Mouse (Mus musculus): ENCODE data around the gene Kin. TPM values are rescaled to one million over a fixed set of nuclear protein-coding genes. Genes with fewer than 3 reads are reported as not detected.

Gene Kin
- 29.1 and 34.0 TPM in 2 replicates for polyA plus RNA-seq (2014; fragmentation: Nextera tagmentation; extraction: Ambion mirVana)

DNA sequence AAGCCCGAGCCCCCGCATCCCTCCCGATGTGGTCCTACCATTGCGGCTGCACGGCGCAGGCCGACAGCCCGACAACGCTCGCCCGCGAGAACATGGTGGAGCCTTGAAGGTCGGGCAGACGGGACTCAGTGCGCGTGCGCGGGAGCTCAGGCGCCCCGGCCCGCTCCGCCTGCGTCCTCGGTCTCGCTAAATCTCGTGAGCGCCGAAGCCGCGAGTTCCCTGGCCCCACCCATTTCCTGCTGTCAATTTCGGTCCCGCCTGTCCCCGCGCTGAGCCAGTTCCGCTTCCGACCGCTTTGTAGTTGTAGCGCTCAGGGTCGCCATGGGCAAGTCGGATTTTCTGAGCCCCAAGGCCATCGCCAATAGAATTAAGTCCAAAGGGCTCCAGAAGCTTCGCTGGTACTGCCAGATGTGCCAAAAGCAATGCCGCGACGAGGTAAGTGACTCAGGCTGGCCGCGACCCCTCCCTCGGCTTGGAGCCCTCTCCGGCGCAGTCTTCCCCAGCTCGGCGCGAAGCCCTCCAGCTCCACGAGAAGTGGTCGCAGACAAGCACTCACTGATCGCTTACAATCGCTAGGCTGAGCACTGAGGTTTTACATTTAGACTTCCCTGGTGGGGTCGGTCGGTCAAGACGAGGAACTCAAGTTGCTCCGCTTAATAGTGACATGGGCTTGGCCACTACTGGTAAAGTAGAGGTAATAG is at the start of gene Kin, which contains the start of gene Atp5c1:
TSS of gene Kin (plus strand) at position 284 of the 701 bp plus-strand sequence.
TSS of gene Atp5c1 (minus strand) at position 201 of the 701 bp plus-strand sequence.
- peak within 1 kb of the TSS; percentile 89 for H3K27ac ChIP-seq (ENCODE audit: low read length)
- no peaks in the 10 kb centered on the region for H3K9me3 ChIP-seq (ENCODE audit: control insufficient read depth, low read depth, low read length)
- peak; percentile 96 for ATAC-seq (ENCODE audit: insufficient number of reproducible peaks, insufficient read depth, low FRiP score, low read depth)
- peak within 1 kb of the TSS; percentile 62 for H3K4me2 ChIP-seq (replicated peaks; ENCODE audit: low read depth, low read length)
- no peaks in the 10 kb centered on the region; the same call in none of the 2 replicates for H3K36me3 ChIP-seq (ENCODE audit: control insufficient read depth, insufficient read depth, low read length)
- H3K9ac ChIP-seq (replicated peaks; ENCODE audit: low read depth, low read length), result peak within 1 kb of the TSS; percentile 97
- no peaks in the 10 kb centered on the region for H3K27me3 ChIP-seq (ENCODE audit: control insufficient read depth, insufficient read depth, low read length)
- H3K4me3 ChIP-seq (ENCODE audit: low read depth, low read length), result peak within 1 kb of the TSS; percentile 92
- under 1% methylated on average over 61 of the region's 61 CpGs for WGBS
- peaks cover 22% of the 10 kb centered on the region for H3K4me1 ChIP-seq (ENCODE audit: control insufficient read depth, insufficient read depth, low read length)

DNA sequence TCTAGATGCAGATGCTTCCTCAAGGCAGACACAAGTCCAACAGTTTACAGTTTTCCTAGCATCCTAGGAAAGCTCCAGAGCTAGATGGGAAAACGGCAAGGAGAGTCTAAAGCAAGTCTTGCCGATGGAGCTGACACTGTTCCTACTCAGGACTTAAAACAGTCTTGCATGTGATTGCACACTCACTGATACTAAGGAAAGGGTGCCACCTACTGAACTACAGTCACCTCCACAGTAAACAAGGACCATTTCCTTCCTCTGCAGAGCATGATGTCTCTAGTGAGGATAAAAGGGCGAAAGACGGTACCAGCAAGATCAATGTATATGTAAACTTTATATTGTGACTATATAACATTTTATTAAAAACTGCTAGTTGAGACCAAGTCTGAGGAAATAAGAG is 46.7 kb upstream of the Kin start:
- H3K4me1 ChIP-seq (ENCODE audit: control insufficient read depth, insufficient read depth, low read length), result no peaks in the 10 kb centered on the region
- no peak overlapping the region for H3K27ac ChIP-seq (ENCODE audit: low read length)
- no peaks in the 10 kb centered on the region for H3K36me3 ChIP-seq (ENCODE audit: control insufficient read depth, insufficient read depth, low read length)
- H3K9me3 ChIP-seq (ENCODE audit: control insufficient read depth, low read depth, low read length), result no peaks in the 10 kb centered on the region
- H3K27me3 ChIP-seq (ENCODE audit: control insufficient read depth, insufficient read depth, low read length), result no peaks in the 10 kb centered on the region
- WGBS, result 64% methylated on average over 4 of the region's 4 CpGs
- H3K4me3 ChIP-seq (ENCODE audit: low read depth, low read length), result no peak overlapping the region
- no peak overlapping the region for H3K4me2 ChIP-seq (replicated peaks; ENCODE audit: low read depth, low read length)
- no peak overlapping the region for H3K9ac ChIP-seq (replicated peaks; ENCODE audit: low read depth, low read length)
- ATAC-seq (ENCODE audit: insufficient number of reproducible peaks, insufficient read depth, low FRiP score, low read depth), result no peak

DNA sequence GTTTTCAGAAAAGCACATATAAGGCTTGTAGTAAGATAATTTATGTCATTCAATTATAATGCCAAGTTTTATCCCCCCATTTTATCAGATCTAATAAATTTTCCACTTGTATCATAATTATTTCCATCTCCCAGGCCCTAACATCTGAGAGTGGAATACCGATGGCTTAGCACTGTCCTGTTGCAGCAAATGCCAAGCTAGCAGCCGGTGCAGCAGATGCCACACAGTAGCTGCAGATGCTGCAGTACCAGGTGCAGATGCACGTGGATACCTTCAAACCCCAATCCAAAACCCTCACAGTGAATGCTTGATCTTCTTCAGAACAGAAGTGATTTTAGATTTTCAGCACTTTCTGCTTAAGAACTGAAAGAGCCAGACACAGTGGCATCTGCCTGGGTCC is 45.4 kb upstream of the Kin start:
- H3K4me1 ChIP-seq (ENCODE audit: control insufficient read depth, insufficient read depth, low read length), result no peaks in the 10 kb centered on the region
- H3K4me3 ChIP-seq (ENCODE audit: low read depth, low read length), result no peak overlapping the region
- H3K9ac ChIP-seq (replicated peaks; ENCODE audit: low read depth, low read length), result no peak overlapping the region
- WGBS, result 86% methylated on average over 3 of the region's 3 CpGs
- no peak overlapping the region for H3K27ac ChIP-seq (ENCODE audit: low read length)
- no peaks in the 10 kb centered on the region for H3K27me3 ChIP-seq (ENCODE audit: control insufficient read depth, insufficient read depth, low read length)
- H3K9me3 ChIP-seq (ENCODE audit: control insufficient read depth, low read depth, low read length), result no peaks in the 10 kb centered on the region
- no peak for ATAC-seq (ENCODE audit: insufficient number of reproducible peaks, insufficient read depth, low FRiP score, low read depth)
- peaks cover 4% of the 10 kb centered on the region for H3K36me3 ChIP-seq (ENCODE audit: control insufficient read depth, insufficient read depth, low read length)
- H3K4me2 ChIP-seq (replicated peaks; ENCODE audit: low read depth, low read length), result no peak overlapping the region

DNA sequence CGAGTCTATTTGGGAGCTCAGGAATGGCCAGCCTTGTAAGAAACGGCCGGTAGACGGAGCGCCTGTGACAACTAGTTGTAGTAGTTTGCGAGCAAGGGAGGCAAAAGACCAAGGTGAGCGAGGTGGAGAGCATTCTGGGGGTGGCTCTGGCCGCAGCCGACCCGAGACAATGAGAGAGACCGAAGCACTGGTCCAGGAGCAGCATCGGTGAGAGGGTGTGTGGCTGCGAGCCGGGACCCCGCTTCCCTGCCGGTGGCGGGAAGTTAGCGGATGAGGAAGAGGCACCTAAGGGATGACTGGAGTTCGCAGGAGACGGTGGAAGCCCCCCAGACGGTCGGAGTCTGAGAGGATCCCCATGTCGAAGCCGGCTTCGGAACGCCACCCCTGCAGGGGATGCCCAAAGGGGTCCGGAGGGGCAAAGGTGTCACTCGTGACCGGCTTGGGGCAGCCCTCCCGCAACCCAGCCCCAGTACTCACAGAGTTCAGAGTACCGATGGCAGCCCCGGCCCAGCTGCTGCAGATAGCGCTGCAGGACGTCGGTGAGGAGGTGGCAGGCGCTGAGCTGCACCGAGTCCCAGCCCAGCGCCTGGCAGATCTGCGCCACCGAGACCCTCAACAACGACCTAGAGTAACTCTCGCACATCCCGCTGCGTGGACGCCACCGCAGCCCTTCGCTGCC is 32.5 kb upstream of the Kin start:
- Histone ChIP-seq H3K4me2 (replicated peaks; ENCODE audit: low read depth, low read length) (peak overlapping the region; percentile 80), H3K9me3 (ENCODE audit: control insufficient read depth, low read depth, low read length) (no peaks in the 10 kb centered on the region), H3K27ac (ENCODE audit: low read length) (peak overlapping the region; percentile 27; the same call in 1 of the 2 replicates), H3K4me1 (ENCODE audit: control insufficient read depth, insufficient read depth, low read length) (peaks cover 9% of the 10 kb centered on the region; the same call in 1 of the 2 replicates), H3K27me3 (ENCODE audit: control insufficient read depth, insufficient read depth, low read length) (no peaks in the 10 kb centered on the region), H3K4me3 (ENCODE audit: low read depth, low read length) (peak overlapping the region; percentile 95), H3K9ac (replicated peaks; ENCODE audit: low read depth, low read length) (peak overlapping the region; percentile 73), H3K36me3 (ENCODE audit: control insufficient read depth, insufficient read depth, low read length) (no peaks in the 10 kb centered on the region)
- peak; percentile 50; the same call in 1 of the 2 replicates for ATAC-seq (ENCODE audit: insufficient number of reproducible peaks, insufficient read depth, low FRiP score, low read depth)
- WGBS, result 0% methylated on average over 42 of the region's 47 CpGs

DNA sequence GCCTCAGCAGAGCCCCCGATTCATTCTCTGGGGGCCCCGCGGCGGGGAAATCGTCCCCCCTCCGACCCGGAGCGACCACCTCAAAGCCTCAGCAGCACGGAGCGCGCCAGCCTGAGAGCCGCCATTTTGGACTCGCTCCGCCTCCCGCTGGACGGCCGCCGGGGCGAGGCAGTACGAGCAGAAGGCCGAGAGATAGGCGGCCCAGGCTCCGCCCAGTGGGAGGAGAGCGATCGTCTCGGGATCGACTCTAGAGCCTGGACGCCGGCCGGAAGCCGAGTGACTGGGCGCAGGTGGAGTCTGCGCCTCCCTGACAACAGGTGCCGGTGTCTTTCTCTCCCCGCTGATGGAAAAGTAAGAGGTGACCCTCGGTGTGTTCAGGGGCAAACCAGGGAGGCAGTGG is 31.9 kb upstream of the Kin start, which contains the start of gene Taf3:
TSS of gene Taf3 (minus strand) at position 136 of the 400 bp plus-strand sequence.
- peak; percentile 94 for ATAC-seq (ENCODE audit: insufficient number of reproducible peaks, insufficient read depth, low FRiP score, low read depth)
- WGBS, result 0% methylated on average over 36 of the region's 36 CpGs
- peak within 1 kb of the TSS; percentile 73 for H3K9ac ChIP-seq (replicated peaks; ENCODE audit: low read depth, low read length)
- H3K9me3 ChIP-seq (ENCODE audit: control insufficient read depth, low read depth, low read length), result no peaks in the 10 kb centered on the region
- H3K27ac ChIP-seq (ENCODE audit: low read length), result peak within 1 kb of the TSS; percentile 27; the same call in 1 of the 2 replicates
- H3K4me2 ChIP-seq (replicated peaks; ENCODE audit: low read depth, low read length), result peak within 1 kb of the TSS; percentile 80
- no peaks in the 10 kb centered on the region for H3K27me3 ChIP-seq (ENCODE audit: control insufficient read depth, insufficient read depth, low read length)
- peaks cover 9% of the 10 kb centered on the region; the same call in 1 of the 2 replicates for H3K4me1 ChIP-seq (ENCODE audit: control insufficient read depth, insufficient read depth, low read length)
- H3K4me3 ChIP-seq (ENCODE audit: low read depth, low read length), result peak within 1 kb of the TSS; percentile 95
- H3K36me3 ChIP-seq (ENCODE audit: control insufficient read depth, insufficient read depth, low read length), result no peaks in the 10 kb centered on the region

DNA sequence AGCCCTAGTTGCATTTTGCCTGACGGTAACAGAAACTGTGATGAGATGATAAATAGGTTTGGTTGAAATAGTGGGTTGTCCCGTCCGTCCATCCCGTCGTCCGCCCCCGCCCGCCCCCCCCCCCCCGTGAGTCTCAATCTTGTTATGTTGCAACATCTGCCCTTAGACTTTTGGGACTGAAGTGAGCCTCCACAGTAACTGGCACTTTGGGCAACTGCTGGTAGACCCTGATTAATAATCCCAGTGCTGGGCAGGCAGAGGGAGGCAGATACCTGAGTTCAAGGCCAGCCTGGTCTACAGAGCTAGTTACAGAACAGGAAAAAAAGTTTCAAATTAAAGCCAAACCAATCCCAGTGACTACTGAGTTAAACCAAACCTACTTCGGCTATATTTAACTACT is 30.9 kb upstream of the Kin start:
- Histone ChIP-seq H3K9ac (replicated peaks; ENCODE audit: low read depth, low read length) (no peak overlapping the region), H3K27ac (ENCODE audit: low read length) (no peak overlapping the region), H3K4me1 (ENCODE audit: control insufficient read depth, insufficient read depth, low read length) (peaks cover 9% of the 10 kb centered on the region; the same call in 1 of the 2 replicates), H3K27me3 (ENCODE audit: control insufficient read depth, insufficient read depth, low read length) (no peaks in the 10 kb centered on the region), H3K9me3 (ENCODE audit: control insufficient read depth, low read depth, low read length) (no peaks in the 10 kb centered on the region), H3K36me3 (ENCODE audit: control insufficient read depth, insufficient read depth, low read length) (no peaks in the 10 kb centered on the region; the same call in 1 of the 2 replicates), H3K4me2 (replicated peaks; ENCODE audit: low read depth, low read length) (peak overlapping the region; percentile 55), H3K4me3 (ENCODE audit: low read depth, low read length) (peak overlapping the region; percentile 95)
- ATAC-seq (ENCODE audit: insufficient number of reproducible peaks, insufficient read depth, low FRiP score, low read depth), result no peak
- 15% methylated on average over 10 of the region's 10 CpGs for WGBS

DNA sequence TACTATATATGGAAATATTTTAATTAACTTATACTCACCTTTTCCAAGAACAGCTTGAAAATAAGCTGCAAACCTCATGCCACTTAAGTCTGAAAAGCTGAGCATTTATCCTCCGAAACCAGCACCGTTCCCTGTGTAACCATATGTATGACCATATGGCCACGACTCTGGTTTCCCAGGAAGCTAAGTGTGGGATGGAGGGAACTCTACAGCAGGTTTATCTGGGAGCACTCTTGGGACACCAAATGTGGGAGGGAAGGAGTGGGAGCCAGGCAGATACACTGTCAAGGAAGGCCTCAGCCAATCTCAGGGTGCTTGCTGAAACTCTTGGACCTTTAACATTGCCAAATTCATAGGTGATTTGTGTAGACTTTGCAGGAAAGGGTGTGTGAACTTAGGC is 29.5 kb upstream of the Kin start:
- Histone ChIP-seq H3K4me2 (replicated peaks; ENCODE audit: low read depth, low read length) (no peak overlapping the region), H3K4me3 (ENCODE audit: low read depth, low read length) (no peak overlapping the region), H3K36me3 (ENCODE audit: control insufficient read depth, insufficient read depth, low read length) (peaks cover 14% of the 10 kb centered on the region), H3K4me1 (ENCODE audit: control insufficient read depth, insufficient read depth, low read length) (peaks cover 9% of the 10 kb centered on the region; the same call in 1 of the 2 replicates), H3K27ac (ENCODE audit: low read length) (no peak overlapping the region), H3K9me3 (ENCODE audit: control insufficient read depth, low read depth, low read length) (no peaks in the 10 kb centered on the region), H3K9ac (replicated peaks; ENCODE audit: low read depth, low read length) (no peak overlapping the region), H3K27me3 (ENCODE audit: control insufficient read depth, insufficient read depth, low read length) (no peaks in the 10 kb centered on the region)
- no peak for ATAC-seq (ENCODE audit: insufficient number of reproducible peaks, insufficient read depth, low FRiP score, low read depth)
- 86% methylated on average over 3 of the region's 3 CpGs for WGBS

DNA sequence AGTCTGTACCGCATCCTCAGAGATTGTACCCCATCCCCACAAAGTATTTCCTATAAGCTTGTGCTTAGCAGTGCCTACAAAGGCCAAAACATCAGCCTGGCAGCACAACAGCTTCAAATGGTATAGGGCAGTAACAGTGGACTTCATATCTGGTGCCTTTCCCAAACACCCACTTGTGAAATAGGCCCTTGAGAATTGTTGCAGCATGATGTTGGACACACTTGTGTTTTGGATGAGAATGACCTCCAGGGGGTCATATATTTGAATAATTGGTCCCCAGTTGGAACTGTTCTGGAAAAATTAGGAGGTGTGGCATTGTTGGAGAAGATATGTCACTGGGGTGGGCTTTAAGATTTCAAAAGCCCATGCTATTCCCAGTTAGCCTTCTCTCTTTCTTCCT is 28.4 kb upstream of the Kin start:
- 96% methylated on average over 1 of the region's 1 CpGs for WGBS
- H3K4me3 ChIP-seq (ENCODE audit: low read depth, low read length), result no peak overlapping the region
- H3K9ac ChIP-seq (replicated peaks; ENCODE audit: low read depth, low read length), result no peak overlapping the region
- H3K4me1 ChIP-seq (ENCODE audit: control insufficient read depth, insufficient read depth, low read length), result peaks cover 7% of the 10 kb centered on the region; the same call in 1 of the 2 replicates
- H3K9me3 ChIP-seq (ENCODE audit: control insufficient read depth, low read depth, low read length), result no peaks in the 10 kb centered on the region
- ATAC-seq (ENCODE audit: insufficient number of reproducible peaks, insufficient read depth, low FRiP score, low read depth), result no peak
- no peaks in the 10 kb centered on the region for H3K27me3 ChIP-seq (ENCODE audit: control insufficient read depth, insufficient read depth, low read length)
- no peak overlapping the region for H3K4me2 ChIP-seq (replicated peaks; ENCODE audit: low read depth, low read length)
- H3K36me3 ChIP-seq (ENCODE audit: control insufficient read depth, insufficient read depth, low read length), result peaks cover 22% of the 10 kb centered on the region
- H3K27ac ChIP-seq (ENCODE audit: low read length), result no peak overlapping the region

Data from stomach, embryonic 14.5 days (tissue).